Mouse (Mus musculus): Measurements from ENCODE around the gene Pou3f4.
"Not testable (repeated sequence)": the region's sequence is repeated elsewhere in the genome, so short reads cannot be mapped to it uniquely, and the experiment has no call there.

Pou3f4 gene

DNA sequence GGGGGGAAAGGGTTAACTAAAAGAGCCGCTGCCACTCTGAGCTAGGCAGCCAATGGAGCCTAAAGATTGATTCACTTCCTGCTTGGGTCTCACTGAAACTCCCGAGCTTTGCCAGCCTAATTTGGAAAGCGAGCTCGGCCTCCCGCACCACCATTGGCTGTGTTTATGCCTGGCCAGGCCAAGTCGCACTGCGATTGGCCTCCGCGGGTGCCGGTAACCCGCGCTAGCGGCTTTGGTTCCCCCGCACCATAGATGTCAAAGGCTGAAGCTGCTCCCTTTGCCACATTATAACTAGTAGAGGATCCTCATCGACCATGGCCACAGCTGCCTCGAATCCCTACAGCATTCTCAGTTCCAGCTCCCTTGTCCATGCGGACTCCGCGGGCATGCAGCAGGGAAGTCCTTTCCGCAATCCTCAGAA, at the start of gene Pou3f4:
TSS of gene Pou3f4 (plus strand) at position 130 of the 421 bp plus-strand sequence.
- DNase-seq (ENCODE audit: low spot score in 2 of 2): peak; percentile 68 to 74

GRCm38 (mm10) chrX:110765939-110766338, 48.1 kb upstream of the Pou3f4 start:
- no peak for DNase-seq (ENCODE audit: low spot score in 2 of 2)

GRCm38 (mm10) chrX:110774807-110775206, 39.3 kb upstream of the Pou3f4 start:
- DNase-seq (ENCODE audit: low spot score in 2 of 2): not testable (repeated sequence)

- DNase-seq (ENCODE audit: low spot score in 2 of 2): no peak
Observed at GRCm38 (mm10) chrX:110802502-110802901, 11.6 kb upstream of the Pou3f4 start.

DNA sequence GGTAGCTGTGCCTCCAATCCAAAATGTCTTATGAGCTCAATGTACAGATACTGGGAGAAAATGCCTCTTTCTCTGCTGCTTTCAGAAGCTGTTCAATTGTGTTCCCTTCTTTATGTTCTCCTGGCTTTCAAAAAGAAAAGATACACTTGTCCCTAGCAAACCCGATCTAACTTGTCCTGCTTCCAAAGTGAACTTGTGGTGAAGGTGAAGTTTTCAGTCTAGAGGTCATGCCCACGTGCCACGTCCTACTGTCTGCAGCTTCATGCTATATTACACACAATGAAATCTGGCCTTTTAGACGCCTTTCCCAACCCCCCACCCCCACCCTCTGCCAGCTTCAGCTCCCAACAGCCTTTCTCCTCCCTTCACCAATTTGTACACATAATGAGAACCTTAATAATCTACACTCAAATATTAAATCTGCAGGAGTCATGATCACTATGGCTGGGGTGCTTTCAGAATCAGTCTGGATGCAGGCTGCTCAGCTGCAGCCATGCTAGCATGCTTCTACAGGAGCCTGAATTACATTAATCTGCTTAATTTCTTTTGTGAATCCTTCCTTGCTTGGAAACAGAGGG, 4.0 kb upstream of the Pou3f4 start:
- no peak for DNase-seq (ENCODE audit: low spot score in 2 of 2)

DNA sequence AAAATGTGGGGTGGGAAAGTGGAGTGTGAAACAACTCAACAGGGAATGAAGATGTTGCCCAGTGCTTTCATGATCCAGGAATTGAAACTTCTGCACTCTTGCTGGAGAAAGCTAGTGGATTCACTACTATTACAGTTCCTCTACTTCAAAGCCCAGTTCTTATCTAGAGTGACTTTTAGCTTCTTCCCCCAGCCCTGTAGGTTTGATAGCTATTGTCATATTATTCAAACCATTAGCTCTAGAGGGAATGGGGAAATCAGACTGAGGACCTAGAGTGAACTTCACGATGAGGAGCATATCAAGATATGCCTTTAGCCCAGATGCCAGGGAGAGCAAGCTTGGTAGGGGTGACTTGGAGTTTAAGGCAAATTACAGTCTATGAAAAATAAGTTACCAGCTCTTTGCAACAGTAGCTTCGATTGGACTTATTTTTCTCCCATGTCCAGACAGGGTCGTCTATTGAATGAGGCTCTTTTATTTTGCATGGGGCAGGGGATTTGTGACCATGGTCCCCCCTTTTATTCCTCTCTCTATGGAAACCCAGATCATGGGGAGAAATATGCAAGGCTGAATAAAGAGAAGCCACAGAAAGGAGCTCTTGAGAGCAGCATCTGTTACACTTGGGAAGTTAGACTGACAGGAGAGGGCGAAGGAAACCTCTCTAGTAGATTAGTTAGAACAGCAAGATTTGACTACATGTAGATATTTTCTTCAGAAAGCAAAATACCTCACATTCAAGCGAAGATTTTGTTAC, 3.1 kb upstream of the Pou3f4 start:
- DNase-seq (ENCODE audit: low spot score in 2 of 2): no peak

- no peak for DNase-seq (ENCODE audit: low spot score in 2 of 2)
Observed at GRCm38 (mm10) chrX:110812071-110812470, 2.0 kb upstream of the Pou3f4 start.

GRCm38 (mm10) chrX:110813401-110813800, 679 bp upstream of the Pou3f4 start:
- no peak for DNase-seq (ENCODE audit: low spot score in 2 of 2)

- peak; percentile 5 to 13 for DNase-seq (ENCODE audit: low spot score in 2 of 2)
Observed at GRCm38 (mm10) chrX:110814592-110815548, 790 bp downstream of the Pou3f4 start.

DNA sequence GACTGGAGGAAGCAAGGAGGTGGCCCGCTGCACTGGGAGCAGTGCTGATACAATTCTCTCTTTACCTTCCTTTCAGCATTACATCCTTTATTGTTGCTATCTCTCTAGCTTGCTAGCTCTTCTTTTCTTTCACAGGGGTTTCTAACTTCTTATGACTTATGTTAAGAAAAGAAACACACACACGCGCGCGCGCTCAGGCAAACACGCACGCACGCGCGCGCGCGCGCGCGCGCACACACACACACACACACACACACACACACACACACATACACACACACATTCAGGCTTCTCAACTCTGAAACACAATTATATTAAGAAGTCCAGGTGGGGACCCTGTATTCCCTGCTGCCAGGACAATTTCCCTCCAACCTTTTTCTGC, 1.5 kb downstream of the Pou3f4 start:
- no peak for DNase-seq (ENCODE audit: low spot score in 2 of 2)

DNA sequence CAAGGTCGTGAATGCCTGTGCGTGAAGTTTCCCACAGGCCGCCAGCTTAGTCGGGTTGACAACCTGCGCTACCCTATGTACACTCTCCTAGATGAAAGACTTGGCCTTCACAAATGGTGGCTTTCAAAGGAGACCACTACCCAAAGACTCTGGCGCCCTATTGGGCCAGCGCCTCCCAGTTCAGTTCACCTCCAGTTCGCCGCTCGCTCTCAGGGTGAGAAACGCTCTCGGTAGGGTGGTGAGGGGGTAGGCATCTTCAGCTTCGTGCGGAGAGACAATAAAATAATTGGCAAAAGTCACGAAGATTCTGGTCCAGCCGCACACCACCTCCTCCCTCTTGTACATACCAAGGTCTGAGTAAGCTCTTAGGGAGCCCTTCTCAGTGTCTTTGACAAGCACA, 2.5 kb downstream of the Pou3f4 start:
- no peak for DNase-seq (ENCODE audit: low spot score in 2 of 2)

DNA sequence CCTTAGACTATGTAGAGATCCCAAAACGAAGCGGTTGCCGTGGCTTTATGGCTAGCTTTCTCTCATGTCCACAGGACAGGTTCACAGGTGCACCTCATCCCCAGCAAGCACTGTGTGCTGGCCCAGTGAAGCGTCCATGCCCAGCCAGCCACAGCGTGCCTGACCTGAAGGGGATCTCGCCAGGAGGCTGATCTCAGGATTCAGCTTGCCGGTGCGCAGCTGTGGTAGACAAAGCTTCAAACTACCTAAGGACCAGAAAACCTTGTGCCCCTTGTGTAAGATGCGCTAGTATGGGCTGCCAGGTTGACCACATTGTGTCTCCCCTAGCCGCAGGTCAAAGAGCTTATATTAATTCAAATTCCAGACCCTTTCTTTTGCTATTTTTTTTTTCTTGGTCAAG, 3.1 kb downstream of the Pou3f4 start:
- no peak for DNase-seq (ENCODE audit: low spot score in 2 of 2)

GRCm38 (mm10) chrX:110837450-110837849, 23.4 kb downstream of the Pou3f4 start:
- DNase-seq (ENCODE audit: low spot score in 2 of 2): no peak

- no peak for DNase-seq (ENCODE audit: low spot score in 2 of 2)
Observed at GRCm38 (mm10) chrX:110851300-110851699, 37.2 kb downstream of the Pou3f4 start.
